Mouse (Mus musculus): Measurements from ENCODE around the gene Tent4b. TPM values are rescaled to one million over a fixed set of nuclear protein-coding genes. Genes with fewer than 3 reads are reported as not detected.

Tent4b gene
- total RNA-seq, 1 experiment = 37.0 TPM

DNA sequence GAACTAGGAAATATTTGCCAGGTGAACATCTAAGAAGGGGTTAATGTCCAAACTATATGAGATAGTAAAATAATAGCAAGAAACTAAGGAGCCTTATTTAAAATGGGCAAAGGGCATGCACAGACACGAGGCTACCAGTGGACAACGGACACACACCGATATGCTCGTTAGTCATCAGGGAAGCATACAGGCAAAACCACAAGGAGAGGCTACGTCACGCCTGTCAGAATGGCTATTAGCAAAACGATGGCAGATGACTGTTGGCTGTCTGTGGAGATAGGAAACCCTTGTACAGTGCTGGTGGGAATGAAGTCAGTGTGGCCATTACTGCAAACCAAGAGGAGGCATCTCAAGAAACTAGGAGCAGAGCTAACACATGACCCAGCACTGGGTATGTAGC, 81.9 kb downstream of the Tent4b start:
- Histone ChIP-seq H3K9ac (ENCODE audit: insufficient read depth, low read depth, low read length, poor library complexity, severe bottlenecking) (no peak overlapping the region), H3K27ac (ENCODE audit: insufficient read depth, low read depth, low read length, poor library complexity, severe bottlenecking) (no peak overlapping the region), H3K36me3 (ENCODE audit: control insufficient read depth, insufficient read depth, low read length, poor library complexity, severe bottlenecking) (no peaks in the 10 kb centered on the region), H3K4me3 (ENCODE audit: insufficient read depth in 1 of 2, low read depth in 1 of 2, low read length in 2 of 2, poor library complexity in 1 of 2, severe bottlenecking in 1 of 2) (no peak overlapping the region), H3K9me3 (ENCODE audit: control insufficient read depth, insufficient read depth, low read depth, low read length) (no peaks in the 10 kb centered on the region), H3K4me1 (ENCODE audit: control insufficient read depth in 2 of 2, insufficient read depth in 2 of 2, low read length in 2 of 2, poor library complexity in 1 of 2) (no peaks in the 10 kb centered on the region)
- no peak for DNase-seq (ENCODE audit: low read depth, low spot score)
- in situ Hi-C loops (cut with MboI; ENCODE audit: low sequenced_read_pairs in 2 of 2, unreplicated experiment in 2 of 2) = no loop called here
- TF ChIP-seq ZNF384 (IDR thresholded peaks at IDR 0.05; ENCODE audit: low read depth, low read length) (no peak), ZC3H11A (IDR thresholded peaks at IDR 0.05; ENCODE audit: borderline replicate concordance, low read depth, low read length) (no peak), MAFK (IDR thresholded peaks at IDR 0.05; ENCODE audit: insufficient read depth, low read depth, low read length) (no peak), CHD2 (IDR thresholded peaks at IDR 0.05; ENCODE audit: low read depth, low read length) (no peak), HCFC1 (IDR thresholded peaks at IDR 0.05; ENCODE audit: borderline replicate concordance, insufficient read depth, low read length) (no peak)

DNA sequence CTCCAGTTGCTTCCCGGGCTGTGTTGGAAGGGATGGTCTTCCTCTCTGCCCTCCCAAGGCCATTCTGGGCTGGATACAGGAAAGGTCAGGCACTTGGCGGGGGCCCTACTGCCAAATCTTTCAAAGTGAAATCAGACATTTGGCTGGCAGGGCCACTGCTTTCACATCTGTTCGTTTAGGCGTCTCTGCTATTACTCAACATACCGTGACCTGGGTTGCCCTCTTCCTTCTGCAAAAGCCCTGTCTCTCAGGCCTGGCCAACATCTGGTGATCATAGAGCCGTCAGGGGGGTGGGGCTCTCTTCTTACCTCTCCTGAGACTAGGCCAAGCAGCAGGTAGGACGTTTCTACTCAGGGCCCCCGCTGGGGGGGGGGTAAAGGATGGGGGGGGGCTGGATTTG, 83.7 kb downstream of the Tent4b start:
- in situ Hi-C loops (cut with MboI; ENCODE audit: low sequenced_read_pairs in 2 of 2, unreplicated experiment in 2 of 2) = no loop called here
- no peak overlapping the region for H3K9ac ChIP-seq (ENCODE audit: insufficient read depth, low read depth, low read length, poor library complexity, severe bottlenecking)
- H3K4me3 ChIP-seq (ENCODE audit: insufficient read depth in 1 of 2, low read depth in 1 of 2, low read length in 2 of 2, poor library complexity in 1 of 2, severe bottlenecking in 1 of 2) = no peak overlapping the region
- no peaks in the 10 kb centered on the region for H3K4me1 ChIP-seq (ENCODE audit: control insufficient read depth in 2 of 2, insufficient read depth in 2 of 2, low read length in 2 of 2, poor library complexity in 1 of 2)
- H3K9me3 ChIP-seq (ENCODE audit: control insufficient read depth, insufficient read depth, low read depth, low read length) = no peaks in the 10 kb centered on the region
- H3K36me3 ChIP-seq (ENCODE audit: control insufficient read depth, insufficient read depth, low read length, poor library complexity, severe bottlenecking) = no peaks in the 10 kb centered on the region
- no peak overlapping the region for H3K27ac ChIP-seq (ENCODE audit: insufficient read depth, low read depth, low read length, poor library complexity, severe bottlenecking)
- no peak for DNase-seq (ENCODE audit: low read depth, low spot score)
- TF ChIP-seq CHD2 (IDR thresholded peaks at IDR 0.05; ENCODE audit: low read depth, low read length) (no peak), MAFK (IDR thresholded peaks at IDR 0.05; ENCODE audit: insufficient read depth, low read depth, low read length) (no peak), ZC3H11A (IDR thresholded peaks at IDR 0.05; ENCODE audit: borderline replicate concordance, low read depth, low read length) (no peak), HCFC1 (IDR thresholded peaks at IDR 0.05; ENCODE audit: borderline replicate concordance, insufficient read depth, low read length) (no peak), ZNF384 (IDR thresholded peaks at IDR 0.05; ENCODE audit: low read depth, low read length) (no peak)

DNA sequence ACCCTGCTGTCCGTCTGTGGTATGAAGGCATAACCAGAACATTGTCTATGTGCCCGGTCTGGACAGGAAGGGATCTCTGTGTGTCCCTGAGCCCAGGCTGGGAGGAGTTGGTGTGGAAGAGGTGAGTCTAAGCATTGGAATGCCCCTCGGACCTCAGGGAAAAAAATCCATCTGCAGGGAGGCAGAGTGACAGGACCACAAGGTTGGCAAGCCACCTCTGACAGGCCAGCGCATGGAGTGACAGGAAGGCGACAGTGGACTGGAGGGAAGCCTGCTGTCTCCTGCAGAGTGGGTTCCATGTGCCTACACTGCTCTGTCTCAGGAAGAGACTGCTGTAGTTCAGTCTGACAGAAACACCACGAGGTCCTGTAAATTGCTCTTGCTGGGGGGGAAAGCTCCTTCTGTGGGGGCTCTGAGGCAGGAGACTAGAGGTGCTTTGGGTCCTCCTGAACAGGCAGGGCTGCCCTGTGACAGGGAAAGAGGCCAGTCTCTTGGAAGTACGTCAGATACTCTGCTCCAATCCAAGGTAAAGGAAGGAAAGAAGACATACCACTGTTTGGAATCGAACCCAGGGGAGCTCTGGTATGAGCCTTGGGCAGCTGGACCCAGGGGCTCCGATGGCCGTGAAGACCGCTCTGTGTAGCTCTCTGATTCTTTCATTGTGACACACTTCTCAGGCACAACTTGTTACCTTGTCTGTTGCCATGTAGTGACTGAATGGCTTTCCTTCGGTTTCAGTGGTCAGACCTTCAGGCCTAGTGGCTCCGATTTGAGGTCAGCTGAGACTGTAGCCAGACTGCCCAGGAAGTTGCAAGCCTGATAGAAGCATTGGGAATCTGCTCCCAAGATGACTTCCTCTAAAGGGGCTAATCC, 84.5 kb downstream of the Tent4b start:
- H3K36me3 ChIP-seq (ENCODE audit: control insufficient read depth, insufficient read depth, low read length, poor library complexity, severe bottlenecking) = no peaks in the 10 kb centered on the region
- H3K4me1 ChIP-seq (ENCODE audit: control insufficient read depth in 2 of 2, insufficient read depth in 2 of 2, low read length in 2 of 2, poor library complexity in 1 of 2) = no peaks in the 10 kb centered on the region
- no peak overlapping the region for H3K27ac ChIP-seq (ENCODE audit: insufficient read depth, low read depth, low read length, poor library complexity, severe bottlenecking)
- TF ChIP-seq MAFK (IDR thresholded peaks at IDR 0.05; ENCODE audit: insufficient read depth, low read depth, low read length) = no peak
- TF ChIP-seq CHD2 (IDR thresholded peaks at IDR 0.05; ENCODE audit: low read depth, low read length) = no peak
- no peak for TF ChIP-seq HCFC1 (IDR thresholded peaks at IDR 0.05; ENCODE audit: borderline replicate concordance, insufficient read depth, low read length)
- no peak for TF ChIP-seq ZC3H11A (IDR thresholded peaks at IDR 0.05; ENCODE audit: borderline replicate concordance, low read depth, low read length)
- TF ChIP-seq ZNF384 (IDR thresholded peaks at IDR 0.05; ENCODE audit: low read depth, low read length) = no peak
- H3K9ac ChIP-seq (ENCODE audit: insufficient read depth, low read depth, low read length, poor library complexity, severe bottlenecking) = no peak overlapping the region
- no peaks in the 10 kb centered on the region for H3K9me3 ChIP-seq (ENCODE audit: control insufficient read depth, insufficient read depth, low read depth, low read length)
- in situ Hi-C loops (cut with MboI; ENCODE audit: low sequenced_read_pairs in 2 of 2, unreplicated experiment in 2 of 2) = no loop called here
- no peak overlapping the region for H3K4me3 ChIP-seq (ENCODE audit: insufficient read depth in 1 of 2, low read depth in 1 of 2, low read length in 2 of 2, poor library complexity in 1 of 2, severe bottlenecking in 1 of 2)
- DNase-seq (ENCODE audit: low read depth, low spot score) = no peak

DNA sequence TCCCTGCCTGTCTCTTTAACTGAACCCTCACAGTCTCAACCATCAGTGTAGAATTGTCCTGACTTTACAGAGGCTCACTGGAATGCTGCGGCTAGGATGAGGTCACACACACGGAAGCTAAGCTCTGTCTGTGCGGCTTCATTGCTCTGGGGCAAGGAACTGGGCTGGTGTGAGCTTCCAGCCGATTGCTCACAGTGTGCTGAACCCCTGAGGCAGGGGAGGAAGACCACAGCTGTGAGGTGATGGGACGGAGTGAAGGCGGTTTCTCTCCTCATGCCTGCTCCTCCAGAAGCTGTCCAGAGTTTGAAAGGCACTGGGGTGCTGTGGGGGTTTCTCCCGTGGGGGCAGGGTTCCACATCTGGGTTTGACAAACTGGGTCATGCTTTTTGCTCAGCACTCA, 85.7 kb downstream of the Tent4b start:
- Histone ChIP-seq H3K27ac (ENCODE audit: insufficient read depth, low read depth, low read length, poor library complexity, severe bottlenecking) (no peak overlapping the region), H3K9ac (ENCODE audit: insufficient read depth, low read depth, low read length, poor library complexity, severe bottlenecking) (no peak overlapping the region)

More for the DNA sequence above, 85.7 kb downstream of the Tent4b start:
- no peaks in the 10 kb centered on the region for H3K9me3 ChIP-seq (ENCODE audit: control insufficient read depth, insufficient read depth, low read depth, low read length)
- no peak for DNase-seq (ENCODE audit: low read depth, low spot score)
- H3K4me1 ChIP-seq (ENCODE audit: control insufficient read depth in 2 of 2, insufficient read depth in 2 of 2, low read length in 2 of 2, poor library complexity in 1 of 2) = no peaks in the 10 kb centered on the region
- no peak overlapping the region for H3K4me3 ChIP-seq (ENCODE audit: insufficient read depth in 1 of 2, low read depth in 1 of 2, low read length in 2 of 2, poor library complexity in 1 of 2, severe bottlenecking in 1 of 2)
- no peaks in the 10 kb centered on the region for H3K36me3 ChIP-seq (ENCODE audit: control insufficient read depth, insufficient read depth, low read length, poor library complexity, severe bottlenecking)
- in situ Hi-C loops (cut with MboI; ENCODE audit: low sequenced_read_pairs in 2 of 2, unreplicated experiment in 2 of 2) = no loop called here
- TF ChIP-seq MAFK (IDR thresholded peaks at IDR 0.05; ENCODE audit: insufficient read depth, low read depth, low read length) = no peak
- no peak for TF ChIP-seq HCFC1 (IDR thresholded peaks at IDR 0.05; ENCODE audit: borderline replicate concordance, insufficient read depth, low read length)
- no peak for TF ChIP-seq ZNF384 (IDR thresholded peaks at IDR 0.05; ENCODE audit: low read depth, low read length)
- TF ChIP-seq CHD2 (IDR thresholded peaks at IDR 0.05; ENCODE audit: low read depth, low read length) = no peak
- TF ChIP-seq ZC3H11A (IDR thresholded peaks at IDR 0.05; ENCODE audit: borderline replicate concordance, low read depth, low read length) = no peak

Data from ES-E14 (cell line).